Mouse (Mus musculus): ENCODE measurements at regions not wholly inside any gene's neighbourhood (a gene's known extent, or its start where the extent isn't known, plus 50 kb on each side); places are given as distances from the start of the nearest gene placed in this dataset.

DNA sequence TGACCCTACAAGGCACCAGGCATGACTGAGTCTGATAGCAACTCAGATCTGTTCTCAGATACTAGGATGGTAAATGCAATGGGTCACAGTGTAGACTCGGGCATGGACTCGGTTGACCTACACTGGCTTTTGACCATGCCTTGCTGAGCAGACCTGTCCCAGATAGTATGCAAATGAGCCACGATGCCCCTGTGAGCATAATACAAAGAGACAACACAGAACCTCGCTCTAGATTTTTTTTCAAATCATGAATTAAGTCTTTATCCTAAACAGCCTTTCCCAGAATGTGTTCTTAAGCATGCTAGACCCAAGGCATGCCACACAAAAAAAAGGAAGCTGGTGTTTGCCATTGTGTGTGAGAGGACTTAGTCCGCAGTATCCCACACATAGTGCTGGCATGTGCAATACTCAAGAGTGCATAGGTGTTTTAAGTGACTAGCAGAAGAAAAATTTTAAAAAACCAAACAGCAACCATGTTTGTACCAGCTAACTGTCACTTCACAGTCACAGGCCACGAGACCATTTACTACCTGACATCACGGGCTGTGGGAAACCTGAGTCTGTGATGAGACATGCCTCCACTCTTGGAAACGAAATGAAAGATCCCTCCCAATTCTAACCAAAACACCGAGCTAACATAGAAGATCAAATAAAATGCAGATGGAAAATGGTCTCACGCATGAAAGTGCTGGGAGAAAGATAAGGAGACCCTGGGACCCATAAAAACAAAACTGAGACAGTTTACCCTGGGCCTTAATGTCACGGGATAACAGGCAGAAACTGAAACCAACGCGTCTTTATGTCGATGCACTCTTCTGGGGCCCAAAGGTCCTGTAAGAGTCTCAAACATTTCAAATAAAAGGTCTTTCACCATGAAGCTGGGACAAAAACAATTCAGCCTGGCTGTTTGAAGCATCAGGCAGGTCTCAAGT is 95.2 kb downstream of the Fasl start:
- TF ChIP-seq CTCF (IDR thresholded peaks at IDR 0.05; ENCODE audit: control insufficient read depth, insufficient read depth, low read length), result no peak
- TF ChIP-seq POLR2A (IDR thresholded peaks at IDR 0.05; ENCODE audit: borderline replicate concordance, control insufficient read depth, low read depth, low read length), result no peak
